8 mouse cellular contexts compared by ENCODE assay signal in genomic region chr6:113077569-113078030, GRCm38 (mm10). TPM values are rescaled to one million over a fixed set of nuclear protein-coding genes. Genes with fewer than 3 reads are reported as not detected.
DNase-seq lines count a peak whose midpoint lies in the region; ATAC-seq lines count a peak whose summit lies in the region.

No protein-coding gene starts in this region.

- H3K27me3 ChIP-seq in heart, embryonic 16.5 days (ENCODE audit: control insufficient read depth, insufficient read depth, low read length), result no peaks in the 10 kb centered on the region
- H3K27me3 ChIP-seq in hindbrain, embryonic 10.5 days (ENCODE audit: insufficient read depth, poor library complexity, severe bottlenecking), result no peaks in the 10 kb centered on the region
- H3K27me3 ChIP-seq in midbrain, embryonic 11.5 days (ENCODE audit: control insufficient read depth, insufficient read depth, low read length), result no peaks in the 10 kb centered on the region

- DNase-seq in heart, postnatal 25 days (ENCODE audit: low spot score), result no peak
- peak; percentile 44 for DNase-seq in MEL-GATA-1-ER (ENCODE audit: extremely low read depth, low read depth)
- DNase-seq in hindbrain, embryonic 10.5 days (ENCODE audit: low spot score), result no peak
- peak; percentile 95 for DNase-seq in midbrain, embryonic 11.5 days (ENCODE audit: low spot score, missing footprints)
- DNase-seq in urinary bladder, postnatal 10 days (ENCODE audit: low spot score), result no peak
- no peak for DNase-seq in T-cell, adult 2 months (ENCODE audit: low spot score)
- DNase-seq in left cerebral cortex, adult 9 months (ENCODE audit: low spot score in 2 of 2), result no peak

- intact Hi-C loops in heart, postnatal 25 days (cut with DNase I), result loop anchor here (2.0 to 10.0 kb wide), 3 partner anchors 21 to 227 kb away; partner anchors contain the start of gene Brpf1

- no peaks in the 10 kb centered on the region for H3K36me3 ChIP-seq in heart, embryonic 16.5 days (ENCODE audit: control insufficient read depth, insufficient read depth)
- peaks cover 9% of the 10 kb centered on the region; the same call in 1 of the 2 replicates for H3K36me3 ChIP-seq in hindbrain, embryonic 10.5 days
- H3K36me3 ChIP-seq in midbrain, embryonic 11.5 days (ENCODE audit: control insufficient read depth, insufficient read depth, low read length), result no peaks in the 10 kb centered on the region

- WGBS in heart, embryonic 16.5 days, result 0% methylated on average over 28 of the region's 28 CpGs
- under 1% methylated on average over 28 of the region's 28 CpGs for WGBS in hindbrain, embryonic 10.5 days
- under 1% methylated on average over 28 of the region's 28 CpGs for WGBS in midbrain, embryonic 11.5 days

- ATAC-seq in heart, embryonic 16.5 days (replicated peaks; ENCODE audit: extremely low read depth, insufficient read depth, low FRiP score), result no peak
- ATAC-seq in midbrain, embryonic 11.5 days (ENCODE audit: low FRiP score), result no peak

- H3K27ac ChIP-seq in heart, embryonic 16.5 days (ENCODE audit: low read length), result peak overlapping the region; percentile 100
- peak overlapping the region; percentile 100 for H3K27ac ChIP-seq in hindbrain, embryonic 10.5 days
- H3K27ac ChIP-seq in midbrain, embryonic 11.5 days (ENCODE audit: low read depth, low read length), result peak overlapping the region; percentile 100

- H3K4me2 ChIP-seq in heart, embryonic 16.5 days (ENCODE audit: low read depth, low read length), result peak overlapping the region; percentile 83
- H3K4me2 ChIP-seq in midbrain, embryonic 11.5 days, result peak overlapping the region; percentile 94

- H3K4me1 ChIP-seq in heart, embryonic 16.5 days (ENCODE audit: control insufficient read depth, insufficient read depth, low read length), result peaks cover 34% of the 10 kb centered on the region
- peaks cover 71% of the 10 kb centered on the region for H3K4me1 ChIP-seq in hindbrain, embryonic 10.5 days (replicated peaks)
- peaks cover 34% of the 10 kb centered on the region for H3K4me1 ChIP-seq in midbrain, embryonic 11.5 days (ENCODE audit: control insufficient read depth, insufficient read depth, low read length)

- H3K4me3 ChIP-seq in heart, embryonic 16.5 days (ENCODE audit: low read length), result peak overlapping the region; percentile 70
- peak overlapping the region; percentile 97 for H3K4me3 ChIP-seq in hindbrain, embryonic 10.5 days
- peak overlapping the region; percentile 99 for H3K4me3 ChIP-seq in midbrain, embryonic 11.5 days (ENCODE audit: low read depth, low read length)

- no peaks in the 10 kb centered on the region for H3K9me3 ChIP-seq in heart, embryonic 16.5 days (replicated peaks; ENCODE audit: control insufficient read depth, low read length)
- no peaks in the 10 kb centered on the region for H3K9me3 ChIP-seq in hindbrain, embryonic 10.5 days
- H3K9me3 ChIP-seq in midbrain, embryonic 11.5 days (ENCODE audit: control insufficient read depth, low read length), result no peaks in the 10 kb centered on the region

- peak overlapping the region; percentile 89 for H3K9ac ChIP-seq in heart, embryonic 16.5 days (ENCODE audit: low read length)
- peak overlapping the region; percentile 99 for H3K9ac ChIP-seq in midbrain, embryonic 11.5 days (ENCODE audit: low read length)

RNA-seq across cellular contexts. Expression of gene Setd5, which starts 0.4 kb away (rescaled TPM):
- polyA plus RNA-seq in heart, embryonic 16.5 days (2015; fragmentation: Nextera tagmentation; extraction: Ambion mirVana), result 46.4 and 50.8 TPM in 2 replicates
- 10 to 100 TPM; 34.4 to 41.1 TPM for total RNA-seq in heart, postnatal 25 days (2021)
- polyA plus RNA-seq in hindbrain, embryonic 10.5 days (2016; fragmentation: Nextera tagmentation; extraction: Ambion mirVana), result 71.2 and 82.4 TPM in 2 replicates
- 75.0 and 75.5 TPM in 2 replicates for polyA plus RNA-seq in midbrain, embryonic 11.5 days (2014; fragmentation: Nextera tagmentation; extraction: Ambion mirVana)

RNA-seq across cellular contexts. Expression of gene Thumpd3, which starts 31.6 kb away (rescaled TPM):
- 38.3 and 43.4 TPM in 2 replicates for polyA plus RNA-seq in heart, embryonic 16.5 days (2015; fragmentation: Nextera tagmentation; extraction: Ambion mirVana)
- 10 to 100 TPM; 16.5 to 16.8 TPM for total RNA-seq in heart, postnatal 25 days (2021)
- 61.0 and 66.1 TPM in 2 replicates for polyA plus RNA-seq in hindbrain, embryonic 10.5 days (2016; fragmentation: Nextera tagmentation; extraction: Ambion mirVana)
- 57.1 and 59.5 TPM in 2 replicates for polyA plus RNA-seq in midbrain, embryonic 11.5 days (2014; fragmentation: Nextera tagmentation; extraction: Ambion mirVana)

Comparison
In these comparisons a context has a peak if more than half of its experiments do, and no peak if none do; other contexts are left out.
1. DNase-seq: peak in MEL-GATA-1-ER (single experiment) and midbrain, embryonic 11.5 days (single experiment); none in heart, postnatal 25 days (single experiment), hindbrain, embryonic 10.5 days (single experiment), urinary bladder, postnatal 10 days (single experiment), T-cell, adult 2 months (single experiment) and left cerebral cortex, adult 9 months (0 of 2).
2. Peak in every context shown above with its lines, with median percentiles within 50 percentile points of each other: H3K27ac ChIP-seq and H3K4me3 ChIP-seq.